Mouse (Mus musculus) frontal cortex, adult 2 months (tissue): Measurements from ENCODE around the gene 5330417H12Rik. TPM values are rescaled to one million over a fixed set of nuclear protein-coding genes. Genes with fewer than 3 reads are reported as not detected.

ENCODE experiments used
- DNase-seq, 2 experiments: peaks; one replicate each; pipeline ENCODE4 v3.0.0; 2022; ENCODE audit warnings: low spot score in 1 of 2; ENCODE audit errors: extremely low spot score in 1 of 2
- polyA plus RNA-seq: library from polyadenylated mRNA; depleted of rRNA; stranded (reverse); fragments of >200 nt; gene quantifications from 2 replicates; pipeline ENCODE4 v1.2.3, GENCODE M21; 2012

The 5330417H12Rik gene
- polyA plus RNA-seq, 1 experiment: not detected

DNA sequence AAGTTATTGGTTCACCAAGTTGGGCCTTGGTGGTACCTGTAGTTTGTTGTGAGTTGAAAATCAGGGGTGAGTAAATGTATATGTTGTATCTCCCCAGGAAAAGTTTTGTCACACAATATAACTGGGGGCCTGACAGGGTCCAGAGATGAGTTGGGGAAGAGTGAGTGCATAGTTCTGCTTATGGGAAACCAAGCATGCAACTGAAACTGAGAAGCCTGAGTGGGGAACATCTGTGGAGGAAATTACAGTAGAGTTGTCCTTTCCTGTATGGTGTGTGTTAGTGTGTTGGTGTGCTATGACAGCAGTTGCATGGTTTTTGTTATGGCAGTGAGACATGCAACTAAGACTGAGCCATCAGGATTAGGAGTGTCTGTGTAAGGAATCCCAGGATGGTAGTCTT, 3.4 kb upstream of the 5330417H12Rik start:
- no peak for DNase-seq

DNA sequence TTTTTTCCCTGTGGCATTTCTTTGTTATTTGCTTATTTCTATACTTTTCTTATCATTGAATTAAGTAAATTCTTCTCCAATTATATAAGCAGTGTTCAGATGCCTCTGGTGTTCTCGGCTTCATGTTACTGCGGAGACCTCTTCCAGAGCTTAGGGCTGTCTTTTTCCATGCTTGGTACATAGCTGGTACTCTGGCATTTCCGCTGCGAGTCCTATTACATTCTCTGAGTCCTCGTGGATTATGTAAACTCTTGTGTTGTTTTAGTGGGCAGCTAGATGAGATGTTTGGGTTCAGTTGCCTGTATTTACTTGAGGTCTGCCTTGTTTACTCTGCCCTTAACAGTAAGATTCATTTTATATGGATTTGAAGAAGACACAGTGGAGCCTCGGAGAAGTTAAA, 820 bp upstream of the 5330417H12Rik start:
- DNase-seq: no peak

GRCm38 (mm10) chr7:107624432-107624831, 529 bp downstream of the 5330417H12Rik start:
- no peak for DNase-seq

- DNase-seq: no peak
Observed at GRCm38 (mm10) chr7:107620137-107620536, 4.8 kb downstream of the 5330417H12Rik start.

- DNase-seq: no peak
Observed at GRCm38 (mm10) chr7:107619225-107619624, 5.7 kb downstream of the 5330417H12Rik start.

GRCm38 (mm10) chr7:107618028-107618992, 6.7 kb downstream of the 5330417H12Rik start:
- DNase-seq: no peak

GRCm38 (mm10) chr7:107610880-107611279, 14.1 kb downstream of the 5330417H12Rik start:
- no peak for DNase-seq

DNA sequence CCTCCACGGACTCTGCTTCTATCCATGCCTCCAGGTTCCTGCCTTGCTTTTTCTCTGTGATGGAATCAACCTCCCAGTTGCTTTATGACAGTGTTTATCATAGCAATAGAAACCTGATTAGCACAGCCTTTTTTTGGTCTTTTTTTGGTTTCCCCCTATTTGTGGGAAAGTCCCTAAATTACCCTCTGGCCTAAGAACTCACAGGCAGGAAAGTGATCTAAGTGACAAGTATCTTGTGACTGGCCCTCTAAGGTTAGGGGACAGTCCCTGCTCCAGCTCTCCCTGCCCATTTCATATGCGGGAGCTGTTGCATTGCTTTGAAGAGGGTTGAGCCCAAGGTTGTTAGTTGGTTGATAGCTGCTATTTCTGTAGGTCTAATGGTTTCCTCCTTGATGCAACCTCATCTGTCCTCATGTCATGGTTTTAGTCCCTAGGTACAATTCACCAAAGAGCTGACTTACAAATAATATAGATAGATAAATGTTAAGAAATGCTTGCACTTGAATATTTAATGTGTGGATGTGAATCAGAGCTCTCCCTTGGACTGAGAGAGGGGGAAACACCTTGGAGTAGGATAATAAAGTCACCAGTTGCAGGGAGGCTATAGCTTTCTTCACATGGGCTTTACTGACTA, 15.2 kb downstream of the 5330417H12Rik start:
- no peak for DNase-seq

- DNase-seq: no peak
Observed at GRCm38 (mm10) chr7:107607766-107608165, 17.2 kb downstream of the 5330417H12Rik start.

DNA sequence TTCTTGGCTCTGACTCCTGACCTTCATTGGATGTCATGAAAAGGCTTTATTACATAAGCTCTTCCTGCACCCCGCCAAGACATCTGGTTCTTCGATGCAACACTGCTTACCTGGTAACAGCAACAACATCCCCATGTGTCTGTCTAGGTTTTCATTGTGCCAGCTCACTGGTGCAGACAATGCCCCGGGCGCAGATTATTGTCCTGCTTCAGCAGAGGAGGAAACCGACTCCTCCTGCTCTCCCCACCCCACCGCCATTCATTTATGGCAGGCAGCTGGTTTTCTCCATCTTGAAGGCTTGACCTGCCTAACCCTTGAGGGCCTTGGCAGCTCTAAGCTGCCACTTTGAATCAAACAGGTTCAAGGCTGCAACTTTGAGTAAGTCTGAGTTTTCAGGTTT, 22.0 kb downstream of the 5330417H12Rik start:
- DNase-seq: no peak

DNA sequence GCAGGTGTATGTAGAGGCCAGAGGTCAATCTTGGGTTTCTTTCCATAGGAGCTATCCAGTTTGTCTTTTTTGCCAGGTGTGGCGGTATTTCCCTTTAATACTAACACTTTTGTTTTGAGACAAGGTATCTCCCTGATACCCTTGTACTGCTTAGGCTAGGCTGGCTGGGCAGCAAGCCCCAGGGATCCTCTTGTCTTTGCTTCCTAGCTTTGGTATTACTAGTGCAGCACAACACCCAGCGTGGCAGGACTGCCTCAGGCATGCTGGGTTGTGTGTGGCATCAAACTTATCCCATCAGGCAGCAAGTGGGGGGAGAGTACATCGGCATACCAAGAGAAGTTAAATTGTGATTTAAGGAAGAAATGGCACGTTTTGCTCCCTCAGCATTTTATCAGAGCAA, 22.5 kb downstream of the 5330417H12Rik start:
- DNase-seq: no peak

DNA sequence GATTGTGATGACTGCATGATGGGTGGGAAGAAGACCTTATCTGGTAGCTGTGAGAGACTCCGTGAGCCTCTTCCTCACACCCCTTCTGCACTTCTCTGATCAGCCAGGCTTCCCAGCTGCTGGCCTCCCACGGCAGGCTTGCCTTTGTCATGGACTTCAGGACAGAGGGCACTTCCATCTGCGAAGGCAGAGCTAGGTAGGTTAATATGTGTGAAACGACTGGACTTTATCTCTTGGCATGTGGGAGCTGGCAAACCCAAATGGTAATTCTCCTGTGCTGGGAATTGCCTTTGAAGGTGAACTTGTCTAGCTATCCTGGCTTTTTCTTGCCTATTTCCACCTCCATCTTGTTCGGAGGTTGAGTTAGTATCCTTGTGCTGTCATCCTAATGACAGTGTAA, 24.3 kb downstream of the 5330417H12Rik start:
- DNase-seq: no peak

- DNase-seq: no peak
Observed at GRCm38 (mm10) chr7:107597956-107598355, 27.0 kb downstream of the 5330417H12Rik start.

DNA sequence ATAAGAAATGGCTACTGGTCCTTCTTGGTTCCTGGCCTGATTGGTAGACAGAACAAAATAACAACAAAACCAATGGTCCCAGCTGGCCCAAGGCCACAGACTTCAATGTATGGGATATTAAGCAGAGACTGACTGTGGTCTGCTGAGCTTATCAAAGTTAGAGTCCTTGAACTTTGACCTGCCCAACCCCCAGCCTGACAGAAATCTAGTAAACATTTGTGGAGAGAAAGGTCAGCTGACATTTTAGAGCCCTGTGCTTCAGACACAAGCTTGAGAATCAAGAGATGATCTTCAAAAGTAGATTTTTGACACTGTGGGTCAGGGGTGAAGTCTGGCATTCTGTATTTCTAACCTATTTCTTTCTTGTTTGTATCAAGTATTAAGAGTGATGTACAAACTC, 28.2 kb downstream of the 5330417H12Rik start:
- no peak for DNase-seq

DNA sequence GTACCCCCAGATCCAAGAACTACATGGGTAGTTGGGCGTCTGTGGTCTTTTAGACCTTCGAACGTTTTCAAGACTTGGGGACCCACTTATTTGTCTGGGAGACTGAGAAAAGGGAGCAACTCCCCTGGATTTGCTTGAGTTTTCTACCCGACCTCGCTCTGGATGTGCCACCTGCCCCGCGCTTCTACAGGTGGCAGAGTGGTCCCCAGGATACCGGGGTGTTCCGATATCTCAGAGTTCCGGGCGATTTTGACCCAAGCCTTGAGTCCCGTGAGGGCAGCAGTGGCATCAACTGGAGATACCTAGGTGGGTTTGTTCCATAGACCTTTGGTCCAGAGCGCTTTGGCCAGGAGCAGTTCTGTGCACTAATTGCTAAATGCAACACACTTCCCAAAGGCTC, 29.5 kb downstream of the 5330417H12Rik start:
- DNase-seq: no peak

DNA sequence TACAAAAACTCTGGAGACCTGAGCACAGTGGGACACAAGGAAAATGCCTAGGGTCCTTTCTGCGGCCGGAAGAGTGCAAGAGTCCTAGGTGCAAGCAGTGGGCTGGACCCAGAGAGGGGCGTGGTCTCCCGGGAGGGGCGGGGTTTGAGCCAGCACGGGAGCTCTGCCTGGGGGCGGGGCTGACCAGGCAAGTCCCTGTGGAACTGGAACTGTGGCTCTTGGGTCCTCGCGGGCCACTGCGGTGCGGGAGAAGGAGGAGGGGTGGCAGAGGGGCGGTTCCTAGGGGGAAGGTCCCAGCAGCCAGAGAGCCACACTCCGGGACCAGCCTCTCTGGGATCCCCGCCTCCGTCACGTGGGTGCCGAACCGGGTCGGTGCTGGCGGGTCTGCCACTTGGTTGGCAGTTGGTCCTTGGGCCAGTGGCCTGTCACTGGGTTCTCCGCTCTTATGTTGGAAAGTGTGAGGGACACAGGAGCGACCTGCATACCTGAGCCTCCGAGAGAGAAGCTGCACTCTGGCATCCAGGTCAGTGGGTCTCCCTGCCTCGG, 30.0 kb downstream of the 5330417H12Rik start, which contains the start of gene Ppfibp2:
TSS of gene Ppfibp2 (plus strand) at position 351 of the 546 bp plus-strand sequence.
- peak; percentile 67 to 85 for DNase-seq

DNA sequence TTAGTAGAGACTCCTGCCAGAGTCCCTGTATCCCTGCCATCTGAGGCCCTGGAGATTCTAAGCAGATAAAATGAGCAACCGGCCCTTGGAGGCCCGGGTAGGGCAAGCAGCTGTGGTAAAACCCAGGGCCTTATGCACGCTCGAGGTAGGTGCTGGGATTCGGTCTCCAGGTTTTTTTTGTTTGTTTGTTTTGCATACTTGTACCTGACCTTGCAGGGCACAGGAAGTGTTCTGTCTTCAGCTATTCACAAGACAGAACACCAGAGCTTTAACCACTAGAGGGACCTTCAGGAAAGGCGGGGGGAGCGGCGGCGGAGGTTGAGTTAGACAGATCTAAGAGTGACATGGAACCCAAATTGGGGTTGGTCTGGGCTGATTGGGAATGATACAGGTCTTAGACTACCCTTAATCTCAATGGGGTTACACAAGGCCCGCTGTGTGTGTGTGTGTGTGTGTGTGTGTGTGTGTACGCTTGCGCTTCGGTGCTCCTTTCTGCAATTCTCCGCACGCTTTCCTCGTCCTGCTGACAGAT, 30.6 kb downstream of the 5330417H12Rik start:
- DNase-seq: peak; percentile 2 to 43

DNA sequence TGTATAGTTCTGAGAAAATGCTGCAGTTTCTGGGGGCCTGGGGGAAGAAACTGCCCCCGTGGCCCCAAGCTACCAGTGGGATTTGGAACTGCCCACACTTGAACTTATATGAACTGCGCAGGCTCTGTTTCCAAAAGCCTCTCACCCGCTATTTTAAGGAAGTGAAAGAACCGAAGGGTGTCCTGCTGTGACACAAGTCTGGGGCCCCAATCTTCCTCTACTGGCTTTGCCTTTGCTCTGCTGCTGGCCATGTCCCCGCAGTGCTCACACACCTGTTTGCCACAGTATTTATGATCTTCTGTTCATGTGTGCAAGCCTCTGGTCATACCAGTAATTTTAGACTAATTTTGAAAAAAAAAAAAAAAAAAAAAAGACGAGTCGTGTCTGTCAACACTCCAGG, 31.1 kb downstream of the 5330417H12Rik start:
- no peak for DNase-seq

DNA sequence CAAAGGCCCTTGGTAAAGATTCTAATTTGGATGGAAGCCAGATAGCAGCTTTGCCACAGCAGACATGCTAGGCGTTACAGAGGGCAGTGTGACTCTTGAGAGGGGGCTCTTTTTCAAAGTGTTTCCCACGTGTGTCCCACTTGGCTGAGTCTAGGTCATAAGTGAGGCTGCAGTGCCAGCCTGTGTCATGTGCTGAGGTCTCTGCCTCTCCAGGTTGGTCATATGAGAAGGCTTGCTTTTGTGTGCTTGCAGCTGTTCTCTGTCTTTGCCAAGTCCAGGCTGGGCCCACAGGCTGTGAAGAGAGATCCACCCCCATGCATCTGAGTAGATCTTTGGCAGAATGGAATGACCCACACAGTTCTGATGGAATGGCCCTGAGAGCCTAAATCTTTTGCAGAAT, 32.3 kb downstream of the 5330417H12Rik start:
- DNase-seq: peak; percentile 4 to 18

GRCm38 (mm10) chr7:107574276-107574675, 50.7 kb downstream of the 5330417H12Rik start:
- no peak for DNase-seq
